In the genomic region with DNA sequence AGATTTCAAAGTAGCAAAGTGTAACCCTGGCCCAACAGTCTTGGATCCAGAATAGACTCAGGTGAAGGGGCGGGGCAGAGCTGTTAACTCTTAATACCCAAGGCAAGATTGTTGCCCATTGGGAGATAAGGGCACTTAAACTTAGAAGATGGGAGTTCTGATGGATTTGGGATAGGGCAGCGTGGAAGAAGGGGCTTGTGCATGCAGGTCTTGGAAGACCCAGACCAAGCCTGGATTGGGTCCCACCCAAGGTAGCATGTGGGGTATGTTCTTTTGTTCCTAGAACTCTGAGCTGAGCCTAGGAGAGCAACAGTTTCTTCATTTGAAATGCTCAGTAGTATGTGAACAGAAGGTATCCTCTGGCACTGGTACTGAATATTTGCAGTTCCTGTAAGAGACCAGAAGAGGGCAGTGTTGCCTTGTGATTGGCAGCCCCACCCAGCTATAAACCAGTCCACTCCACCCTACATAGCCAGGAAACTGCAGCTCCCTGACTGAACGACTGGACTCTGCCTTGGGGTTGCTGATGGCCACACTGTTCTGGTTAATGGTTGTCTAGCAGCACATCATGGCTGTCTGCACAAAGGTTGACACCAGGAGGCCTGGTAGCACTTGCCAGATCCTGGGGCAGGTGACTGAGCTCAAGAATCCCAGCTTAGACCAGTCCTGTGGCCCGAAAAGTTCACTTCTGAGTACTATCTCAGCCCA, we compare ENCODE assay signal across 8 mouse cellular contexts. TPM values are rescaled to one million over a fixed set of nuclear protein-coding genes. Genes with fewer than 3 reads are reported as not detected.
DNase-seq lines count a peak whose midpoint lies in the region; ATAC-seq lines count a peak whose summit lies in the region.

No protein-coding gene starts in this region.

- no peaks in the 10 kb centered on the region for H3K27me3 ChIP-seq in intestine, embryonic 14.5 days (replicated peaks; ENCODE audit: control insufficient read depth, insufficient read depth, low read length)
- H3K27me3 ChIP-seq in stomach, embryonic 14.5 days (ENCODE audit: control insufficient read depth, insufficient read depth, low read length), result no peaks in the 10 kb centered on the region

- H3K27ac ChIP-seq in intestine, embryonic 14.5 days (ENCODE audit: low read depth), result no peak overlapping the region; the same call in 1 of the 2 replicates
- H3K27ac ChIP-seq in stomach, embryonic 14.5 days (ENCODE audit: low read length), result no peak overlapping the region

- DNase-seq in 3134 (ENCODE audit: extremely low read depth, insufficient read length, low spot score) (peak; percentile 54), NIH3T3 (ENCODE audit: low read depth) (peak; percentile 92)
- DNase-seq in cerebellum, postnatal 10 days, result peak; percentile 79 to 88
- peak; percentile 52 to 73 for DNase-seq in frontal cortex, postnatal 36 days (ENCODE audit: low spot score in 2 of 2)
- DNase-seq in intestine, embryonic 14.5 days (ENCODE audit: low spot score), result peak; percentile 77
- DNase-seq in left cerebral cortex, postnatal 14 days (ENCODE audit: low spot score in 2 of 2), result peak; percentile 71 to 86

- 61% methylated on average over 4 of the region's 4 CpGs for WGBS in intestine, embryonic 14.5 days
- whole genome bisulfite sequencing in stomach, embryonic 14.5 days, result 64% methylated on average over 4 of the region's 4 CpGs

- H3K4me3 ChIP-seq in intestine, embryonic 14.5 days (ENCODE audit: low read depth, low read length), result no peak overlapping the region
- no peak overlapping the region for H3K4me3 ChIP-seq in stomach, embryonic 14.5 days (ENCODE audit: low read depth, low read length)

- no peak overlapping the region for H3K4me2 ChIP-seq in intestine, embryonic 14.5 days (ENCODE audit: low read length)
- no peak overlapping the region for H3K4me2 ChIP-seq in stomach, embryonic 14.5 days (replicated peaks; ENCODE audit: low read depth, low read length)

- no peak overlapping the region for H3K9ac ChIP-seq in intestine, embryonic 14.5 days (ENCODE audit: low read length)
- no peak overlapping the region for H3K9ac ChIP-seq in stomach, embryonic 14.5 days (replicated peaks; ENCODE audit: low read depth, low read length)

- H3K4me1 ChIP-seq in intestine, embryonic 14.5 days (replicated peaks; ENCODE audit: control insufficient read depth, insufficient read depth, low read length), result peaks cover 29% of the 10 kb centered on the region
- peaks cover 29% of the 10 kb centered on the region for H3K4me1 ChIP-seq in stomach, embryonic 14.5 days (ENCODE audit: control insufficient read depth, insufficient read depth, low read length)

- intact Hi-C loops in left cerebral cortex, postnatal 14 days (cut with DNase I), result no loop called here

- peaks cover 41% of the 10 kb centered on the region for H3K36me3 ChIP-seq in intestine, embryonic 14.5 days (ENCODE audit: control insufficient read depth, insufficient read depth, low read length)
- H3K36me3 ChIP-seq in stomach, embryonic 14.5 days (ENCODE audit: control insufficient read depth, insufficient read depth, low read length), result peaks cover 37% of the 10 kb centered on the region

- H3K9me3 ChIP-seq in intestine, embryonic 14.5 days (ENCODE audit: control insufficient read depth, low read length), result no peaks in the 10 kb centered on the region
- H3K9me3 ChIP-seq in stomach, embryonic 14.5 days (ENCODE audit: control insufficient read depth, low read depth, low read length), result no peaks in the 10 kb centered on the region

- peak; percentile 63 for ATAC-seq in intestine, embryonic 14.5 days (replicated peaks; ENCODE audit: low FRiP score, low TSS enrichment, low read depth)
- ATAC-seq in megakaryocyte progenitor cell, adult 5-6 weeks (replicated peaks; ENCODE audit: poor library complexity), result peak; percentile 59
- ATAC-seq in stomach, embryonic 14.5 days (ENCODE audit: insufficient number of reproducible peaks, insufficient read depth, low FRiP score, low read depth), result 0 out of 2 replicates have a peak, but pooled peaks have one; percentile 19

RNA-seq across cellular contexts. Expression of a gene that starts 2.4 kb away (rescaled TPM):
- polyA plus RNA-seq in intestine, embryonic 14.5 days (2014; fragmentation: Nextera tagmentation; extraction: Ambion mirVana), result 74.6 and 83.1 TPM in 2 replicates
- total RNA-seq in left cerebral cortex, postnatal 14 days (2021), result 10 to 100 TPM; 19.2 to 22.3 TPM
- 11.9 and 14.4 TPM in 2 replicates for total RNA-seq in megakaryocyte progenitor cell, adult 5-6 weeks (2015)
- total RNA-seq in megakaryocyte progenitor cell, adult 5-6 weeks (2017), result 16.2 and 19.7 TPM in 2 replicates
- 66.5 and 75.1 TPM in 2 replicates for polyA plus RNA-seq in stomach, embryonic 14.5 days (2014; fragmentation: Nextera tagmentation; extraction: Ambion mirVana)

RNA-seq across cellular contexts. Expression of a gene that starts 4.8 kb away (rescaled TPM):
- 218 and 226 TPM in 2 replicates for polyA plus RNA-seq in intestine, embryonic 14.5 days (2014; fragmentation: Nextera tagmentation; extraction: Ambion mirVana)
- total RNA-seq in left cerebral cortex, postnatal 14 days (2021), result 10 to 100 TPM; 74.6 to 78.2 TPM
- total RNA-seq in megakaryocyte progenitor cell, adult 5-6 weeks (2015), result 107 and 121 TPM in 2 replicates
- total RNA-seq in megakaryocyte progenitor cell, adult 5-6 weeks (2017), result 136 and 142 TPM in 2 replicates
- polyA plus RNA-seq in stomach, embryonic 14.5 days (2014; fragmentation: Nextera tagmentation; extraction: Ambion mirVana), result 150 and 153 TPM in 2 replicates

RNA-seq across cellular contexts. Expression of a gene that starts 21.8 kb away (rescaled TPM):
- polyA plus RNA-seq in intestine, embryonic 14.5 days (2014; fragmentation: Nextera tagmentation; extraction: Ambion mirVana), result 46.0 and 46.8 TPM in 2 replicates
- 10 to 100 TPM; 59.5 to 60.1 TPM for total RNA-seq in left cerebral cortex, postnatal 14 days (2021)
- total RNA-seq in megakaryocyte progenitor cell, adult 5-6 weeks (2015), result 13.8 and 19.8 TPM in 2 replicates
- total RNA-seq in megakaryocyte progenitor cell, adult 5-6 weeks (2017), result 18.8 and 20.2 TPM in 2 replicates
- 43.3 and 49.4 TPM in 2 replicates for polyA plus RNA-seq in stomach, embryonic 14.5 days (2014; fragmentation: Nextera tagmentation; extraction: Ambion mirVana)

RNA-seq across cellular contexts. Expression of a gene that starts 31.3 kb away (rescaled TPM):
- 30.5 and 31.2 TPM in 2 replicates for polyA plus RNA-seq in intestine, embryonic 14.5 days (2014; fragmentation: Nextera tagmentation; extraction: Ambion mirVana)
- 10 to 100 TPM; 23.1 TPM for total RNA-seq in left cerebral cortex, postnatal 14 days (2021)
- total RNA-seq in megakaryocyte progenitor cell, adult 5-6 weeks (2015), result 24.9 and 27.2 TPM in 2 replicates
- 57.1 and 58.3 TPM in 2 replicates for total RNA-seq in megakaryocyte progenitor cell, adult 5-6 weeks (2017)
- 30.9 and 31.1 TPM in 2 replicates for polyA plus RNA-seq in stomach, embryonic 14.5 days (2014; fragmentation: Nextera tagmentation; extraction: Ambion mirVana)

RNA-seq across cellular contexts. Expression of a gene that starts 31.3 kb away (rescaled TPM):
- polyA plus RNA-seq in intestine, embryonic 14.5 days (2014; fragmentation: Nextera tagmentation; extraction: Ambion mirVana), result 16.5 and 17.5 TPM in 2 replicates
- total RNA-seq in left cerebral cortex, postnatal 14 days (2021), result 10 to 100 TPM; 13.0 to 14.7 TPM
- total RNA-seq in megakaryocyte progenitor cell, adult 5-6 weeks (2015), result 10.4 and 10.7 TPM in 2 replicates
- 9.7 and 14.8 TPM in 2 replicates for total RNA-seq in megakaryocyte progenitor cell, adult 5-6 weeks (2017)
- polyA plus RNA-seq in stomach, embryonic 14.5 days (2014; fragmentation: Nextera tagmentation; extraction: Ambion mirVana), result 15.0 and 15.3 TPM in 2 replicates
